Mouse (Mus musculus) small intestine, adult 2 months (tissue): Measurements from ENCODE around the gene Ece2.

Experiments used
- CTCF ChIP-seq: fragments of 200-500 bp; IDR thresholded peaks from 2 replicates; pipeline ENCODE4 v1.5.1; 2012; ENCODE audit warnings: low read depth, mild to moderate bottlenecking, control low read depth, inconsistent platforms, low read length, moderate library complexity, mixed read lengths; ENCODE audit not compliant: insufficient replicate concordance, insufficient read length; ENCODE audit errors: extremely low read depth
- POLR2A ChIP-seq: fragments of 200-500 bp; IDR thresholded peaks from 2 replicates; pipeline ENCODE4 v1.6.1; 2012; ENCODE audit warnings: low read depth, mild to moderate bottlenecking, control low read depth, inconsistent platforms, low read length, moderate library complexity

GRCm38 (mm10) chr16:20692241-20692965 lies 62.8 kb downstream of the Ece2 start:
- TF ChIP-seq CTCF (no peak), POLR2A (no peak)
